Mouse (Mus musculus) stomach, postnatal 0 days (tissue): ENCODE data around the gene Srebf2.

ENCODE experiments used
- CTCF ChIP-seq: IDR thresholded peaks from 2 replicates; pipeline ENCODE4 v1.5.1; 2016; ENCODE audit warnings: antibody characterized with exemption, low read depth, mild to moderate bottlenecking, moderate library complexity
- EP300 ChIP-seq: optimal IDR thresholded peaks from 2 replicates; pipeline ENCODE3; 2016; ENCODE audit warnings: antibody characterized with exemption

DNA sequence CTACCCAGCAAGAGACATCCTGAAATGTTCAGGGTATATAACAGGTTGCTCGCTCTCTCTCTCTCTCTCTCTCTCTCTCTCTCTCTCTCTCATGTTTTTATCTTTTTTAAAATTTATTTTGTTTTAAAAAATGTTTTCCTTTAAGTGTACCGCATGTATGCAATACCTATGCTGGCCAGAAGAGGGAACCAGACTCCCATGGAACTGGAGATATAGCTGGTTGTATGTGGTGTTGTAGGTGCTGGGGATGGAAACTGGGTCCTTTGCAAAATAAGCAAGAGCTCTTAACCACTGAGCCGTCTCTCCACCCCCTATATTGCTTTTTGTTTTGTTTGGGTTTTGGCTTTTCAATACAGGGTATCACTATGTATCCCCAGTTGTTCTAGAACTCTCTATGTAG is 104.6 kb downstream of the Srebf2 start:
- peak; percentile 54 for TF ChIP-seq CTCF
- no peak for TF ChIP-seq EP300
